Mouse (Mus musculus) B cell, adult 67 days (primary cell): ENCODE data around the gene Cpa2. TPM values are rescaled to one million over a fixed set of nuclear protein-coding genes. Genes with fewer than 3 reads are reported as not detected.

Source experiments
- total RNA-seq, 2 experiments: library from RNA; stranded (reverse); gene quantifications; 4 replicates each; pipeline ENCODE4 v1.2.4; 2023

The Cpa2 gene
- not detected for total RNA-seq

GRCm38 (mm10) chr6:30541009-30541799, at the start of gene Cpa2:
Gene Cpa2, plus strand, starts transcription at chr6:30541582.

GRCm38 (mm10) chr6:30509265-30510239, 31.8 kb upstream of the Cpa2 start, which contains the start of the genes Tmem209 and Ssmem1:
Gene Tmem209, minus strand, starts transcription at chr6:30509783.
Gene Ssmem1, plus strand, starts transcription at chr6:30509849.

GRCm38 (mm10) chr6:30568069-30568468, 26.7 kb downstream of the Cpa2 start, which contains the start of gene Cpa4:
Gene Cpa4, plus strand, starts transcription at chr6:30568369.

GRCm38 (mm10) chr6:30610710-30611109, 69.3 kb downstream of the Cpa2 start, which contains the start of gene Cpa5:
Gene Cpa5, plus strand, starts transcription at chr6:30611010.

Other genes starting within 250 kb of the Cpa2 start
- 100 to 1,000 TPM; 106 TPM for gene Ube2h, start 237.0 kb upstream of the Cpa2 start, total RNA-seq
- gene Zc3hc1, start 150.6 kb upstream of the Cpa2 start, total RNA-seq, result 10 to 100 TPM; 26.7 to 37.1 TPM
- 10 to 100 TPM; 20.5 to 26.3 TPM for gene Klhdc10, start 139.7 kb upstream of the Cpa2 start, total RNA-seq
- gene Tmem209, start 31.8 kb upstream of the Cpa2 start, total RNA-seq, result 10 to 100 TPM; 37.9 to 38.8 TPM
- 1 to 10 TPM in 1 of 2 experiments, under 1 TPM in 1; 0.65 to 1.4 TPM for gene Ssmem1, start 31.7 kb upstream of the Cpa2 start, total RNA-seq
- not detected for gene Cpa4, start 26.8 kb downstream of the Cpa2 start, total RNA-seq
- not detected for gene Cpa5, start 69.4 kb downstream of the Cpa2 start, total RNA-seq
- not detected for gene Cpa1, start 97.6 kb downstream of the Cpa2 start, total RNA-seq
- gene Cep41, start 152.2 kb downstream of the Cpa2 start, total RNA-seq, result 10 to 100 TPM in 1 of 2 experiments, 1 to 10 TPM in 1; 8.0 to 13.1 TPM
- gene Mest, start 182.0 kb downstream of the Cpa2 start, total RNA-seq, result not detected